22 mouse cellular contexts compared by ENCODE assay signal in the genomic region with DNA sequence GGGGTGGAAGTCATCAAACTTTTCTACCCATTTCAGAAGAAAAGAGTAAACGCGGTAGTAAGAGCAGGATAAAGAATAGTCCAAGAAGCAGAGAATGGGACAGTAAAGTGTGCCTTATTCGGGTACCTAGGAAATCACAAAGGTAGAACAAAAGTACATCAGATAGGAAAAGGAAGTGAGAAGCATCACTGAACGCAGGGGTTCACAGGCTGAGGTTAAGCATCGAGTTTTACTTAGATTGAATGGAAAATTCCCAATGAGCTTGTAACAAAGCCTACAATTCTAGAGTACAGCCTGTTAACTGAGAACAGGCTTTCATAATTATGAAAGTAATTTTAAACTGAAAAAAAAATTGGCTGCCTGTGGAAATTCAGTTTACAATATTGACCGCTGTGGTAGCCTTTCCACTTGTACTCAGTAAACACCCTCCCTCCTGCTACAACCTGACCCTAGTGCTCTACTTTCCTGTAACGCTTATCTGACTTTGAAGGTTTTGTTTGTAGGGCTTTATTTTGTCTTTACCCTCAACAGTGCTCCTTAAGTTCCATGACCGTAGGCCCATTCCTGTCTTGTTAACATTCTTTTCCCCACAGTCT. TPM values are rescaled to one million over a fixed set of nuclear protein-coding genes. Genes with fewer than 3 reads are reported as not detected.
A peak's percentile ranks its signal among the peaks of the same experiment; 100 is the strongest.
DNase-seq lines count a peak whose midpoint lies in the region; ATAC-seq and TF ChIP-seq lines count a peak whose summit lies in the region.
"Had no signal": no experiment of that assay in that cellular context is flagged by ENCODE, and none has a peak within 500 bp of the region (broad histone marks: within the 10 kb centered on the region; RNA-seq: fewer than 3 reads in every experiment).

No protein-coding gene starts in this region.

- WGBS in liver, embryonic 11.5 days, result 80% methylated on average over 8 of the region's 8 CpGs
- 93% methylated on average over 8 of the region's 8 CpGs for WGBS in forebrain, embryonic 13.5 days

- ATAC-seq in liver, embryonic 11.5 days (replicated peaks; ENCODE audit: low FRiP score), result no peak
- ATAC-seq in forebrain, embryonic 13.5 days, result no peak
- ATAC-seq in erythroblast, adult 5-6 weeks (replicated peaks; ENCODE audit: low FRiP score, poor library complexity, severe bottlenecking), result no peak
- ATAC-seq: activated CD4-positive, CD25-positive, alpha-beta regulatory T cell, adult 4 months had no signal

- DNase-seq in gastrocnemius, adult 2 months, result no peak
- no peak for DNase-seq in gastrocnemius, postnatal 4 days (ENCODE audit: low spot score in 2 of 2)
- peak; percentile 27 to 32 for DNase-seq in B cell, adult 2 months
- no peak for DNase-seq in liver, embryonic 11.5 days (ENCODE audit: low spot score)
- peak; percentile 63 for DNase-seq in naive thymus-derived CD4-positive, alpha-beta T cell, adult 2 months (ENCODE audit: low read depth)
- no peak for DNase-seq in embryo, embryonic 10 days (ENCODE audit: low spot score)
- DNase-seq: adrenal gland, postnatal 14 days; cerebellum, adult 18-20 months; gastrocnemius, postnatal 14 days; kidney, adult 11 months; kidney, postnatal 10 days; lung, postnatal 10 days; right cerebral cortex, postnatal 25 days; thymus, adult 2 months had no signal

- H3K36me3 ChIP-seq in liver, embryonic 11.5 days (ENCODE audit: control insufficient read depth, insufficient read depth, low read length), result no peaks in the 10 kb centered on the region
- no peaks in the 10 kb centered on the region for H3K36me3 ChIP-seq in forebrain, embryonic 13.5 days (ENCODE audit: poor library complexity, severe bottlenecking)
- H3K36me3 ChIP-seq: embryonic facial prominence, embryonic 13.5 days; hindbrain, embryonic 13.5 days; limb, embryonic 12.5 days; midbrain, embryonic 10.5 days had no signal

- H3K4me3 ChIP-seq in gastrocnemius, adult 2 months, result no peak overlapping the region; the same call in 1 of the 2 replicates
- H3K4me3 ChIP-seq in liver, embryonic 11.5 days (ENCODE audit: low read depth, low read length), result no peak overlapping the region
- no peak overlapping the region for H3K4me3 ChIP-seq in forebrain, embryonic 13.5 days
- H3K4me3 ChIP-seq: embryonic facial prominence, embryonic 13.5 days; hindbrain, embryonic 13.5 days; left cerebral cortex, adult 2 months; limb, embryonic 12.5 days; midbrain, embryonic 10.5 days had no signal

- H3K4me1 ChIP-seq in liver, embryonic 11.5 days (replicated peaks; ENCODE audit: control insufficient read depth, insufficient read depth, low read length), result peaks cover 12% of the 10 kb centered on the region
- peaks cover 17% of the 10 kb centered on the region for H3K4me1 ChIP-seq in forebrain, embryonic 13.5 days

- no peaks in the 10 kb centered on the region for H3K27me3 ChIP-seq in liver, embryonic 11.5 days (replicated peaks; ENCODE audit: control insufficient read depth, insufficient read depth, low read length)
- H3K27me3 ChIP-seq in forebrain, embryonic 13.5 days, result no peaks in the 10 kb centered on the region
- H3K27me3 ChIP-seq: embryonic facial prominence, embryonic 13.5 days; hindbrain, embryonic 13.5 days; limb, embryonic 12.5 days had no signal

- no peak for TF ChIP-seq CTCF in gastrocnemius, adult 2 months (IDR thresholded peaks at IDR 0.05)

- intact Hi-C loops in gastrocnemius, adult 2 months (cut with DNase I), result loop anchor here (10.0 kb wide), 1 partner anchor 580 kb away; a partner anchor contains a TSS

- H3K9me3 ChIP-seq in liver, embryonic 11.5 days (ENCODE audit: control insufficient read depth, low read length), result no peaks in the 10 kb centered on the region
- H3K9me3 ChIP-seq in forebrain, embryonic 13.5 days (replicated peaks), result no peaks in the 10 kb centered on the region
- H3K9me3 ChIP-seq: embryonic facial prominence, embryonic 13.5 days; hindbrain, embryonic 13.5 days; limb, embryonic 12.5 days; midbrain, embryonic 10.5 days had no signal

- no peak overlapping the region for H3K9ac ChIP-seq in liver, embryonic 11.5 days (ENCODE audit: low read depth, low read length)
- H3K9ac ChIP-seq in forebrain, embryonic 13.5 days, result no peak overlapping the region
- H3K9ac ChIP-seq: embryonic facial prominence, embryonic 13.5 days; hindbrain, embryonic 13.5 days; limb, embryonic 12.5 days had no signal

- H3K27ac ChIP-seq in gastrocnemius, adult 2 months, result peak overlapping the region; percentile 80
- H3K27ac ChIP-seq in liver, embryonic 11.5 days (ENCODE audit: low read depth, low read length), result no peak overlapping the region
- H3K27ac ChIP-seq in forebrain, embryonic 13.5 days, result no peak overlapping the region
- H3K27ac ChIP-seq: embryonic facial prominence, embryonic 13.5 days; hindbrain, embryonic 13.5 days; left cerebral cortex, adult 2 months; limb, embryonic 12.5 days; midbrain, embryonic 10.5 days had no signal

- peak overlapping the region; percentile 25; the same call in 1 of the 2 replicates for H3K4me2 ChIP-seq in liver, embryonic 11.5 days
- H3K4me2 ChIP-seq in forebrain, embryonic 13.5 days, result no peak overlapping the region
- H3K4me2 ChIP-seq: hindbrain, embryonic 13.5 days; limb, embryonic 12.5 days had no signal

RNA-seq across cellular contexts. Expression of a gene that starts 2.8 kb away (rescaled TPM):
- 100 to 1,000 TPM in 1 of 2 experiments, 10 to 100 TPM in 1; 94.2 to 101 TPM for total RNA-seq in gastrocnemius, adult 2 months (2021)
- total RNA-seq in gastrocnemius, postnatal 4 days (2021), result 10 to 100 TPM; 56.2 to 58.8 TPM
- polyA plus RNA-seq in liver, embryonic 11.5 days (2014; fragmentation: Nextera tagmentation; extraction: Ambion mirVana), result 34.7 and 40.5 TPM in 2 replicates
- polyA plus RNA-seq in forebrain, embryonic 13.5 days (2015; fragmentation: Nextera tagmentation; extraction: Ambion mirVana), result 41.0 and 42.6 TPM in 2 replicates
- 17.7 and 25.1 TPM in 2 replicates for total RNA-seq in erythroblast, adult 5-6 weeks (2015; ENCODE audit: low replicate concordance)
- total RNA-seq in erythroblast, adult 5-6 weeks (2017; ENCODE audit: low replicate concordance), result 11.4 and 16.5 TPM in 2 replicates

RNA-seq across cellular contexts. Expression of a gene that starts 2.8 kb away (rescaled TPM):
- total RNA-seq in gastrocnemius, adult 2 months (2021), result 10 to 100 TPM; 24.8 to 27.0 TPM
- total RNA-seq in gastrocnemius, postnatal 4 days (2021), result 10 to 100 TPM; 19.9 to 27.4 TPM
- 40.7 and 43.0 TPM in 2 replicates for polyA plus RNA-seq in liver, embryonic 11.5 days (2014; fragmentation: Nextera tagmentation; extraction: Ambion mirVana)
- 35.8 and 38.5 TPM in 2 replicates for polyA plus RNA-seq in forebrain, embryonic 13.5 days (2015; fragmentation: Nextera tagmentation; extraction: Ambion mirVana)
- 33.8 and 40.8 TPM in 2 replicates for total RNA-seq in erythroblast, adult 5-6 weeks (2015; ENCODE audit: low replicate concordance)
- total RNA-seq in erythroblast, adult 5-6 weeks (2017; ENCODE audit: low replicate concordance), result 16.4 and 17.6 TPM in 2 replicates

Comparison
In these comparisons a context has a peak if more than half of its experiments do, and no peak if none do; other contexts are left out.
1. DNase-seq: peak in B cell, adult 2 months (2 of 2) and naive thymus-derived CD4-positive, alpha-beta T cell, adult 2 months (single experiment); none in gastrocnemius, adult 2 months (single experiment), gastrocnemius, postnatal 4 days (0 of 2), liver, embryonic 11.5 days (single experiment) and embryo, embryonic 10 days (single experiment).